Mouse (Mus musculus) retina, embryonic 14.5 days (tissue): ENCODE results near the gene Iglon5.

Source experiments
- DNase-seq: peaks from one replicate; pipeline ENCODE4 v3.0.0-alpha.2; 2015; ENCODE audit warnings: low spot score

Iglon5 gene

GRCm38 (mm10) chr7:43489631-43490125 is at the start of gene Iglon5:
Gene Iglon5, minus strand, starts transcription at chr7:43490075.
- DNase-seq, result peak; percentile 37

- DNase-seq, result no peak
Measured at GRCm38 (mm10) chr7:43538524-43538923, 48.6 kb upstream of the Iglon5 start.

GRCm38 (mm10) chr7:43532936-43533505 is 43.1 kb upstream of the Iglon5 start:
- DNase-seq, result no peak

GRCm38 (mm10) chr7:43530216-43530785 is 40.4 kb upstream of the Iglon5 start:
- no peak for DNase-seq

GRCm38 (mm10) chr7:43525313-43525712 is 35.4 kb upstream of the Iglon5 start:
- DNase-seq, result no peak

- DNase-seq, result no peak
Measured at GRCm38 (mm10) chr7:43522776-43523175, 32.9 kb upstream of the Iglon5 start.

- no peak for DNase-seq
Measured at GRCm38 (mm10) chr7:43518341-43518740, 28.5 kb upstream of the Iglon5 start.

GRCm38 (mm10) chr7:43515076-43515475 is 25.2 kb upstream of the Iglon5 start:
- DNase-seq, result no peak

GRCm38 (mm10) chr7:43512519-43512918 is 22.6 kb upstream of the Iglon5 start:
- no peak for DNase-seq

- DNase-seq, result no peak
Measured at GRCm38 (mm10) chr7:43511707-43512478, 22.0 kb upstream of the Iglon5 start.

- DNase-seq, result peak; percentile 86
Measured at GRCm38 (mm10) chr7:43495343-43496021, 5.6 kb upstream of the Iglon5 start.

- no peak for DNase-seq
Measured at GRCm38 (mm10) chr7:43490861-43491260, 986 bp upstream of the Iglon5 start.

GRCm38 (mm10) chr7:43490182-43490584 is 308 bp upstream of the Iglon5 start:
- DNase-seq, result peak; percentile 76

GRCm38 (mm10) chr7:43488646-43489045 is 1.2 kb downstream of the Iglon5 start:
- peak; percentile 59 for DNase-seq

GRCm38 (mm10) chr7:43483236-43483635 is 6.6 kb downstream of the Iglon5 start:
- no peak for DNase-seq

- peak; percentile 32 for DNase-seq
Measured at GRCm38 (mm10) chr7:43482090-43482716, 7.7 kb downstream of the Iglon5 start.

- no peak for DNase-seq
Measured at GRCm38 (mm10) chr7:43481191-43481590, 8.7 kb downstream of the Iglon5 start.

- no peak for DNase-seq
Measured at GRCm38 (mm10) chr7:43476376-43476775, 13.5 kb downstream of the Iglon5 start.

- no peak for DNase-seq
Measured at GRCm38 (mm10) chr7:43475706-43476105, 14.2 kb downstream of the Iglon5 start.

GRCm38 (mm10) chr7:43470373-43470772 is 19.5 kb downstream of the Iglon5 start:
- DNase-seq, result peak; percentile 72

- DNase-seq, result peak; percentile 83
Measured at GRCm38 (mm10) chr7:43466099-43466694, 23.7 kb downstream of the Iglon5 start.
